ENCODE assay signal across 19 mouse cellular contexts in genomic region chr11:8073321-8073720, GRCm38 (mm10).
"Had no signal": no experiment of that assay in that cellular context is flagged by ENCODE, and none has a peak within 500 bp of the region (broad histone marks: within the 10 kb centered on the region; RNA-seq: fewer than 3 reads in every experiment).

No protein-coding gene starts in this region.

- H3K36me3 ChIP-seq: limb, embryonic 10.5 days; limb, embryonic 13.5 days; midbrain, embryonic 12.5 days; midbrain, embryonic 15.5 days; neural tube, embryonic 12.5 days; neural tube, embryonic 15.5 days had no signal

- DNase-seq: kidney, adult 8-10 months; kidney, postnatal 14 days; kidney, postnatal 4 days; liver; liver, postnatal 0 days; lung, embryonic 14.5 days; right cerebral cortex, adult 18-20 months; right cerebral cortex, postnatal 14 days; right cerebral cortex, postnatal 4 days; thymus, postnatal 25 days had no signal

- H3K27me3 ChIP-seq: limb, embryonic 13.5 days; midbrain, embryonic 12.5 days; midbrain, embryonic 15.5 days; neural tube, embryonic 12.5 days; neural tube, embryonic 15.5 days had no signal

- H3K4me2 ChIP-seq: limb, embryonic 13.5 days; lung, embryonic 14.5 days; midbrain, embryonic 12.5 days; midbrain, embryonic 15.5 days; neural tube, embryonic 12.5 days; neural tube, embryonic 15.5 days had no signal

- ATAC-seq: liver, postnatal 0 days; lung, postnatal 0 days; midbrain, embryonic 15.5 days had no signal

- H3K4me1 ChIP-seq: midbrain, embryonic 15.5 days; neural tube, embryonic 12.5 days; neural tube, embryonic 15.5 days had no signal

- H3K9ac ChIP-seq: limb, embryonic 13.5 days; liver, embryonic 14.5 days; liver, postnatal 0 days; lung, embryonic 14.5 days; midbrain, embryonic 12.5 days; midbrain, embryonic 15.5 days; neural tube, embryonic 12.5 days; neural tube, embryonic 15.5 days had no signal

- H3K4me3 ChIP-seq: limb, embryonic 10.5 days; limb, embryonic 13.5 days; midbrain, embryonic 12.5 days; midbrain, embryonic 15.5 days; neural tube, embryonic 12.5 days; neural tube, embryonic 15.5 days had no signal

- H3K9me3 ChIP-seq: limb, embryonic 10.5 days; limb, embryonic 13.5 days; midbrain, embryonic 12.5 days; midbrain, embryonic 15.5 days; neural tube, embryonic 12.5 days; neural tube, embryonic 15.5 days had no signal

- H3K27ac ChIP-seq: limb, embryonic 10.5 days; limb, embryonic 13.5 days; liver, embryonic 14.5 days; macrophage; midbrain, embryonic 12.5 days; midbrain, embryonic 15.5 days; neural tube, embryonic 12.5 days; neural tube, embryonic 15.5 days had no signal
